Mouse (Mus musculus) testis, adult 2 months (tissue): ENCODE measurements around the gene Zfp358. TPM values are rescaled to one million over a fixed set of nuclear protein-coding genes. Genes with fewer than 3 reads are reported as not detected.

Experiments
- H3K27ac ChIP-seq: fragments of 200-500 bp; 2 replicates; pipeline ENCODE4 v1.5.1; 2012; ENCODE audit warnings: low read depth, low read length; ENCODE audit not compliant: control insufficient read depth, insufficient read depth
- H3K27me3 ChIP-seq: fragments of 200-500 bp; 2 replicates; pipeline ENCODE4 v1.6.1; 2012; ENCODE audit warnings: mild to moderate bottlenecking, low read length, moderate library complexity; ENCODE audit not compliant: control insufficient read depth, insufficient read depth
- H3K36me3 ChIP-seq: fragments of 200-500 bp; 2 replicates; pipeline ENCODE4 v1.6.1; 2012; ENCODE audit warnings: mild to moderate bottlenecking, low read length; ENCODE audit not compliant: control insufficient read depth, insufficient read depth
- H3K4me1 ChIP-seq: fragments of 200-500 bp; 2 replicates; pipeline ENCODE4 v1.6.1; 2012; ENCODE audit warnings: low read length; ENCODE audit not compliant: control insufficient read depth, insufficient read depth
- H3K4me3 ChIP-seq: fragments of 200-500 bp; 2 replicates; pipeline ENCODE4 v1.5.1; 2012; ENCODE audit warnings: low read depth, mild to moderate bottlenecking, low read length, moderate library complexity, mixed read lengths; ENCODE audit not compliant: control insufficient read depth
- CTCF ChIP-seq: fragments of 200-500 bp; IDR thresholded peaks from 2 replicates; pipeline ENCODE4 v1.5.1; 2012; ENCODE audit warnings: low read depth, mild to moderate bottlenecking, inconsistent platforms, low read length, moderate library complexity; ENCODE audit not compliant: control insufficient read depth, insufficient read depth, insufficient replicate concordance
- POLR2A ChIP-seq: fragments of 200-500 bp; IDR thresholded peaks from 2 replicates; pipeline ENCODE4 v1.6.1; 2012; ENCODE audit warnings: low read depth, mild to moderate bottlenecking, inconsistent platforms, low read length, moderate library complexity; ENCODE audit not compliant: control insufficient read depth
- polyA plus RNA-seq: library from polyadenylated mRNA; depleted of rRNA; stranded (reverse); fragments of >200 nt; gene quantifications from 2 replicates; pipeline ENCODE4 v1.2.3, GENCODE M21; 2012

Zfp358 gene
- polyA plus RNA-seq, 1 experiment = 3.8 TPM

- Histone ChIP-seq H3K27ac (peak overlapping the region; percentile 26), H3K4me3 (peak overlapping the region; percentile 84), H3K4me1 (peaks cover 18% of the 10 kb centered on the region), H3K36me3 (no peaks in the 10 kb centered on the region), H3K27me3 (no peaks in the 10 kb centered on the region; the same call in none of the 2 replicates)
- TF ChIP-seq CTCF = no peak
- peak; percentile 30; the same call in 1 of the 2 replicates for TF ChIP-seq POLR2A
These were observed 23.6 kb downstream of the Zfp358 start for GRCm38 (mm10) chr8:3516450-3517116.

- Histone ChIP-seq H3K27ac (no peak overlapping the region), H3K27me3 (no peaks in the 10 kb centered on the region; the same call in none of the 2 replicates), H3K4me1 (peaks cover 18% of the 10 kb centered on the region), H3K36me3 (no peaks in the 10 kb centered on the region), H3K4me3 (peak overlapping the region; percentile 84)
- no peak for TF ChIP-seq CTCF
- TF ChIP-seq POLR2A = no peak
These were observed 24.2 kb downstream of the Zfp358 start for GRCm38 (mm10) chr8:3517117-3517495.

GRCm38 (mm10) chr8:3522007-3522697 is 29.2 kb downstream of the Zfp358 start:
- TF ChIP-seq POLR2A = no peak
- no peak for TF ChIP-seq CTCF
- no peaks in the 10 kb centered on the region for H3K27me3 ChIP-seq
- no peak overlapping the region for H3K4me3 ChIP-seq
- H3K36me3 ChIP-seq = no peaks in the 10 kb centered on the region
- no peaks in the 10 kb centered on the region for H3K4me1 ChIP-seq
- H3K27ac ChIP-seq = no peak overlapping the region

GRCm38 (mm10) chr8:3530816-3531215 is 37.9 kb downstream of the Zfp358 start:
- Histone ChIP-seq H3K27ac (no peak overlapping the region), H3K4me1 (no peaks in the 10 kb centered on the region; the same call in 1 of the 2 replicates), H3K4me3 (no peak overlapping the region), H3K36me3 (no peaks in the 10 kb centered on the region), H3K27me3 (no peaks in the 10 kb centered on the region)
- TF ChIP-seq CTCF (no peak), POLR2A (no peak)

- TF ChIP-seq CTCF (no peak), POLR2A (no peak)
- H3K27me3 ChIP-seq = no peaks in the 10 kb centered on the region
- H3K4me3 ChIP-seq = no peak overlapping the region
- no peak overlapping the region for H3K27ac ChIP-seq
- no peaks in the 10 kb centered on the region for H3K36me3 ChIP-seq
- peaks cover 2% of the 10 kb centered on the region for H3K4me1 ChIP-seq
These were observed 39.0 kb downstream of the Zfp358 start for GRCm38 (mm10) chr8:3531936-3532335.

GRCm38 (mm10) chr8:3536053-3536841 is 43.3 kb downstream of the Zfp358 start:
- H3K4me1 ChIP-seq = peaks cover 2% of the 10 kb centered on the region

GRCm38 (mm10) chr8:3536940-3537339 is 44.0 kb downstream of the Zfp358 start:
- Histone ChIP-seq H3K4me3 (no peak overlapping the region), H3K4me1 (peaks cover 2% of the 10 kb centered on the region), H3K27ac (no peak overlapping the region), H3K27me3 (no peaks in the 10 kb centered on the region), H3K36me3 (no peaks in the 10 kb centered on the region)
- TF ChIP-seq POLR2A = no peak
- TF ChIP-seq CTCF = no peak

More at GRCm38 (mm10) chr8:3536053-3536841, 43.3 kb downstream of the Zfp358 start:
- H3K27ac ChIP-seq = no peak overlapping the region
- H3K4me3 ChIP-seq = no peak overlapping the region
- no peaks in the 10 kb centered on the region for H3K36me3 ChIP-seq
- H3K27me3 ChIP-seq = no peaks in the 10 kb centered on the region
- TF ChIP-seq POLR2A (no peak), CTCF (no peak)
